Comparison of ENCODE assay signal across 23 mouse cellular contexts in genomic region chr10:10774827-10775226, GRCm38 (mm10).
A peak's percentile ranks its signal among the peaks of the same experiment; 100 is the strongest.
DNase-seq lines count a peak whose midpoint lies in the region; ATAC-seq and TF ChIP-seq lines count a peak whose summit lies in the region.
"Had no signal": no experiment of that assay in that cellular context is flagged by ENCODE, and none has a peak within 500 bp of the region (broad histone marks: within the 10 kb centered on the region; RNA-seq: fewer than 3 reads in every experiment).

No protein-coding gene starts in this region.

- no peak for TF ChIP-seq CTCF in brain, embryonic 14.5 days (IDR thresholded peaks at IDR 0.05; ENCODE audit: borderline replicate concordance, extremely low read depth, insufficient read depth, insufficient read length)
- TF ChIP-seq CTCF in hindbrain, postnatal 0 days (IDR thresholded peaks at IDR 0.05; ENCODE audit: low read depth), result no peak
- TF ChIP-seq CTCF in midbrain, postnatal 0 days (IDR thresholded peaks at IDR 0.05), result no peak

- no peak overlapping the region for H3K4me2 ChIP-seq in hindbrain, embryonic 15.5 days
- H3K4me2 ChIP-seq in hindbrain, postnatal 0 days (ENCODE audit: low read depth, low read length), result no peak overlapping the region
- no peak overlapping the region for H3K4me2 ChIP-seq in midbrain, postnatal 0 days (ENCODE audit: low read depth, low read length, poor library complexity, severe bottlenecking)
- H3K4me2 ChIP-seq: embryonic facial prominence, embryonic 13.5 days; forebrain, embryonic 12.5 days; heart, embryonic 13.5 days had no signal

- H3K9ac ChIP-seq in hindbrain, embryonic 15.5 days, result no peak overlapping the region
- no peak overlapping the region for H3K9ac ChIP-seq in hindbrain, postnatal 0 days (replicated peaks; ENCODE audit: low read length)
- H3K9ac ChIP-seq in midbrain, postnatal 0 days (replicated peaks; ENCODE audit: low read length, poor library complexity, severe bottlenecking), result no peak overlapping the region
- H3K9ac ChIP-seq: embryonic facial prominence, embryonic 13.5 days; forebrain, embryonic 12.5 days; forebrain, postnatal 0 days; heart, embryonic 13.5 days had no signal

- no peaks in the 10 kb centered on the region for H3K27me3 ChIP-seq in hindbrain, embryonic 15.5 days
- H3K27me3 ChIP-seq in hindbrain, embryonic 10.5 days (ENCODE audit: insufficient read depth, poor library complexity, severe bottlenecking), result no peaks in the 10 kb centered on the region
- H3K27me3 ChIP-seq in hindbrain, postnatal 0 days (ENCODE audit: insufficient read depth, low read length), result no peaks in the 10 kb centered on the region
- H3K27me3 ChIP-seq in midbrain, postnatal 0 days (ENCODE audit: insufficient read depth, low read length), result no peaks in the 10 kb centered on the region
- H3K27me3 ChIP-seq: CH12.LX; embryonic facial prominence, embryonic 13.5 days; forebrain, embryonic 12.5 days; heart, embryonic 13.5 days had no signal

- ATAC-seq in hindbrain, embryonic 15.5 days (ENCODE audit: low FRiP score, low read depth), result peak; percentile 77
- peak; percentile 29 for ATAC-seq in hindbrain, postnatal 0 days
- no peak for ATAC-seq in midbrain, postnatal 0 days (ENCODE audit: low FRiP score)
- ATAC-seq: activated CD4-positive, CD25-positive, alpha-beta regulatory T cell, adult 4 months; forebrain, postnatal 0 days; Patski had no signal

- no peak overlapping the region for H3K27ac ChIP-seq in hindbrain, embryonic 15.5 days (replicated peaks)
- H3K27ac ChIP-seq in hindbrain, embryonic 10.5 days, result no peak overlapping the region
- no peak overlapping the region for H3K27ac ChIP-seq in hindbrain, postnatal 0 days
- no peak overlapping the region for H3K27ac ChIP-seq in midbrain, postnatal 0 days (ENCODE audit: low read depth, low read length)
- H3K27ac ChIP-seq: embryonic facial prominence, embryonic 13.5 days; forebrain, embryonic 12.5 days; gastrocnemius, adult 2 months; heart, embryonic 13.5 days had no signal

- no peak for TF ChIP-seq POLR2A in brain, embryonic 14.5 days (IDR thresholded peaks at IDR 0.05; ENCODE audit: borderline replicate concordance, extremely low read depth, insufficient read depth, insufficient read length, poor library complexity, severe bottlenecking)

- 54% methylated on average over 1 of the region's 1 CpGs for WGBS in hindbrain, embryonic 15.5 days
- WGBS in hindbrain, embryonic 10.5 days, result 83% methylated on average over 1 of the region's 1 CpGs
- 59% methylated on average over 1 of the region's 1 CpGs for WGBS in hindbrain, postnatal 0 days
- WGBS in midbrain, postnatal 0 days, result 30% methylated on average over 1 of the region's 1 CpGs

- no peaks in the 10 kb centered on the region for H3K36me3 ChIP-seq in hindbrain, embryonic 15.5 days
- no peaks in the 10 kb centered on the region for H3K36me3 ChIP-seq in hindbrain, embryonic 10.5 days
- no peaks in the 10 kb centered on the region for H3K36me3 ChIP-seq in hindbrain, postnatal 0 days (ENCODE audit: insufficient read depth, low read length)
- H3K36me3 ChIP-seq in midbrain, postnatal 0 days (ENCODE audit: insufficient read depth, low read length), result no peaks in the 10 kb centered on the region
- H3K36me3 ChIP-seq: embryonic facial prominence, embryonic 13.5 days; forebrain, embryonic 12.5 days; heart, embryonic 13.5 days had no signal

- no peaks in the 10 kb centered on the region for H3K9me3 ChIP-seq in hindbrain, embryonic 15.5 days
- H3K9me3 ChIP-seq in hindbrain, embryonic 10.5 days, result no peaks in the 10 kb centered on the region
- H3K9me3 ChIP-seq in hindbrain, postnatal 0 days (ENCODE audit: low read length), result no peaks in the 10 kb centered on the region
- H3K9me3 ChIP-seq in midbrain, postnatal 0 days (ENCODE audit: low read length), result no peaks in the 10 kb centered on the region
- H3K9me3 ChIP-seq: embryonic facial prominence, embryonic 13.5 days; forebrain, embryonic 12.5 days; heart, embryonic 13.5 days had no signal

- H3K4me1 ChIP-seq in hindbrain, embryonic 15.5 days (replicated peaks), result no peaks in the 10 kb centered on the region
- H3K4me1 ChIP-seq in hindbrain, embryonic 10.5 days (replicated peaks), result no peaks in the 10 kb centered on the region
- no peaks in the 10 kb centered on the region for H3K4me1 ChIP-seq in hindbrain, postnatal 0 days (ENCODE audit: insufficient read depth, low read length)
- H3K4me1 ChIP-seq in midbrain, postnatal 0 days (ENCODE audit: insufficient read depth, low read length), result no peaks in the 10 kb centered on the region
- H3K4me1 ChIP-seq: embryonic facial prominence, embryonic 13.5 days; forebrain, embryonic 12.5 days; heart, embryonic 13.5 days had no signal

- no peak overlapping the region for H3K4me3 ChIP-seq in hindbrain, embryonic 15.5 days
- no peak overlapping the region for H3K4me3 ChIP-seq in hindbrain, embryonic 10.5 days
- H3K4me3 ChIP-seq in hindbrain, postnatal 0 days (ENCODE audit: low read length), result no peak overlapping the region
- no peak overlapping the region for H3K4me3 ChIP-seq in midbrain, postnatal 0 days (ENCODE audit: low read depth, low read length)
- H3K4me3 ChIP-seq: embryonic facial prominence, embryonic 13.5 days; forebrain, embryonic 12.5 days; gastrocnemius, adult 2 months; heart, embryonic 13.5 days had no signal

- no peak for DNase-seq in hindbrain, embryonic 10.5 days (ENCODE audit: low spot score)
- DNase-seq in brain, embryonic 14.5 days (ENCODE audit: low read depth), result peak; percentile 36
- DNase-seq in hindbrain, postnatal 0 days (ENCODE audit: low spot score), result peak; percentile 21
- DNase-seq in midbrain, postnatal 0 days (ENCODE audit: low spot score), result peak; percentile 33
- no peak for DNase-seq in layer of hippocampus, adult 9-11 months
- DNase-seq in right cerebral cortex, postnatal 10 days (ENCODE audit: low spot score in 2 of 2), result no peak
- no peak for DNase-seq in ovary, adult 18-20 months (ENCODE audit: low spot score)
- DNase-seq: adrenal gland, postnatal 14 days; cerebellum, adult 18-20 months; cerebellum, adult 9-11 months; cerebellum, postnatal 36 days; forebrain, postnatal 0 days; gastrocnemius, adult 2 months; gastrocnemius, postnatal 25 days; heart, adult 11 months; heart, postnatal 36 days had no signal

Comparison
In these comparisons a context has a peak if more than half of its experiments do, and no peak if none do; other contexts are left out.
1. DNase-seq: peak in brain, embryonic 14.5 days (single experiment), hindbrain, postnatal 0 days (single experiment) and midbrain, postnatal 0 days (single experiment); none in hindbrain, embryonic 10.5 days (single experiment), layer of hippocampus, adult 9-11 months (single experiment), right cerebral cortex, postnatal 10 days (0 of 2) and ovary, adult 18-20 months (single experiment).